Mouse (Mus musculus) heart, embryonic 12.5 days (tissue): Measurements from ENCODE around the gene Tmem176a. TPM values are rescaled to one million over a fixed set of nuclear protein-coding genes. Genes with fewer than 3 reads are reported as not detected.

Experiments used
- ATAC-seq: fragments of 200-750 bp; cut with Nextera tagmentation; 2 replicates; pipeline ENCODE4 v1.8.0; 2017; ENCODE audit warnings: moderate TSS enrichment, moderate library complexity; ENCODE audit not compliant: insufficient number of reproducible peaks, low FRiP score
- H3K27ac ChIP-seq: fragments of 300-500 bp; sonication (generic); 2 replicates; pipeline ENCODE4 v1.5.1; 2016; ENCODE audit warnings: mild to moderate bottlenecking, moderate library complexity; ENCODE audit not compliant: poor library complexity, severe bottlenecking
- H3K27me3 ChIP-seq: fragments of 300-500 bp; sonication (generic); replicated peaks from 2 replicates; pipeline ENCODE4 v1.6.1; 2016; ENCODE audit warnings: mild to moderate bottlenecking, moderate library complexity
- H3K36me3 ChIP-seq: fragments of 300-500 bp; sonication (generic); 2 replicates; pipeline ENCODE4 v1.6.1; 2016; ENCODE audit warnings: mild to moderate bottlenecking, moderate library complexity
- H3K4me1 ChIP-seq: fragments of 300-500 bp; sonication (generic); replicated peaks from 2 replicates; pipeline ENCODE4 v1.6.1; 2016; ENCODE audit warnings: mild to moderate bottlenecking
- H3K4me2 ChIP-seq: fragments of 300-500 bp; sonication (generic); 2 replicates; pipeline ENCODE4 v1.6.1; 2016; ENCODE audit warnings: mild to moderate bottlenecking, moderate library complexity
- H3K4me3 ChIP-seq: fragments of 300-500 bp; sonication (generic); 2 replicates; pipeline ENCODE4 v1.5.1; 2016; ENCODE audit warnings: mild to moderate bottlenecking
- H3K9ac ChIP-seq: fragments of 300-500 bp; sonication (generic); 2 replicates; pipeline ENCODE4 v1.6.1; 2016; ENCODE audit warnings: mild to moderate bottlenecking, moderate library complexity
- H3K9me3 ChIP-seq: fragments of 300-500 bp; sonication (generic); replicated peaks from 2 replicates; pipeline ENCODE4 v1.6.1; 2016; ENCODE audit warnings: mild to moderate bottlenecking, moderate library complexity
- WGBS: fragments of 180-500 bp; shearing (Covaris S2); methylation state at CpG from one replicate; pipeline ENCODE4 v1.1.7; 2016; 5-methylcytosine and 5-hydroxymethylcytosine counted together
- polyA plus RNA-seq: library from polyadenylated mRNA; unstranded; fragments of >200 nt; fragmentation: Nextera tagmentation; extraction: Ambion mirVana; gene quantifications from 2 replicates; pipeline ENCODE4 v1.2.1, GENCODE M21; 2016

The Tmem176a gene
- polyA plus RNA-seq, 1 experiment from 2014 or later: 80.3 TPM

- no peaks in the 10 kb centered on the region for H3K9me3 ChIP-seq
- H3K4me3 ChIP-seq: no peak overlapping the region
- no peak overlapping the region for H3K27ac ChIP-seq
- peaks cover 9% of the 10 kb centered on the region for H3K4me1 ChIP-seq
- no peak overlapping the region for H3K9ac ChIP-seq
- H3K36me3 ChIP-seq: peaks cover 29% of the 10 kb centered on the region
- no peaks in the 10 kb centered on the region for H3K27me3 ChIP-seq
- no peak for ATAC-seq
- no peak overlapping the region for H3K4me2 ChIP-seq
Measured at GRCm38 (mm10) chr6:48829651-48830050, 11.1 kb upstream of the Tmem176a start.

DNA sequence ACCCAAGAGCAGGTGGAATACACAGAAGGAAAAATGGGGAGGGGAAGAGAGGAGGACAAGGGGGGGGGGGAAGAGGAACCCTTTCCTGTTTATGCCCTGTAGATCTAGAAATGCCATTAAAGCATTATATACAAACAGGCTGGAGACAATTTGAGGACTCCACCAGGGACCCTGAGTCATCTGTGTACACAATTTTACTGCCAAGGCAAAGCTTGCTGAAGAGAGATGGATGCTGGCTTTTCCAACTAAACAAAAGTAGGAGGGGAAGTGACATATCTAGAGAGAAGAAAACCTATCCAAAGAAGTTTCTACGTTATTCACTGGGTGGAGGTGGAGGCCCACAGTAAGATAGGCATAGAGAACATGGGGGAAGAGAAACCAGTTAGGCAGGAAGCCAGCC, 10.5 kb upstream of the Tmem176a start:
- Histone ChIP-seq H3K4me2 (no peak overlapping the region), H3K27me3 (no peaks in the 10 kb centered on the region), H3K4me1 (peaks cover 9% of the 10 kb centered on the region), H3K9ac (no peak overlapping the region), H3K36me3 (peaks cover 35% of the 10 kb centered on the region), H3K27ac (no peak overlapping the region), H3K9me3 (no peaks in the 10 kb centered on the region), H3K4me3 (no peak overlapping the region)
- WGBS: 30% methylated on average over 1 of the region's 1 CpGs
- ATAC-seq: no peak

DNA sequence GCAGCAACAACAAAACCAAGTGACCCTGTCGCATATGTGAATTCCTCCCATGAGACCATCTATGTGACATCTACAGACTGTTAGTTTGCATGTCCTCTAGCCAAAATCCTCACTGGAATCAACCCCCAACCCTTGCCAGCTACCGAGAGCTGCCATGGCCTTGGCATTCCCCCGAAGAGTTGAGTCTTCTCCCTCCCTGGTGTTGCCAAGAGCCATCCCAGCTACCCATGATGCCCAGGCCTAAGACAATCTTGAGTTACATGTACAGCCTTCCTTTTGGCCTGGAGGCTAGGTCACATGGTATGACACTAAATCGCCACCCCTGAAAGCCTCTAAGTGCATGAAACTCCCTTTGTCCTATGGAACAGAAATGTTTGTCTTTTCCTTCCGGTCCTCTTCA, 9.6 kb upstream of the Tmem176a start:
- Histone ChIP-seq H3K4me2 (no peak overlapping the region), H3K36me3 (peaks cover 44% of the 10 kb centered on the region), H3K9ac (no peak overlapping the region), H3K27ac (no peak overlapping the region), H3K27me3 (no peaks in the 10 kb centered on the region), H3K9me3 (no peaks in the 10 kb centered on the region), H3K4me3 (no peak overlapping the region), H3K4me1 (peaks cover 9% of the 10 kb centered on the region)
- no peak for ATAC-seq
- WGBS: 86% methylated on average over 5 of the region's 5 CpGs

DNA sequence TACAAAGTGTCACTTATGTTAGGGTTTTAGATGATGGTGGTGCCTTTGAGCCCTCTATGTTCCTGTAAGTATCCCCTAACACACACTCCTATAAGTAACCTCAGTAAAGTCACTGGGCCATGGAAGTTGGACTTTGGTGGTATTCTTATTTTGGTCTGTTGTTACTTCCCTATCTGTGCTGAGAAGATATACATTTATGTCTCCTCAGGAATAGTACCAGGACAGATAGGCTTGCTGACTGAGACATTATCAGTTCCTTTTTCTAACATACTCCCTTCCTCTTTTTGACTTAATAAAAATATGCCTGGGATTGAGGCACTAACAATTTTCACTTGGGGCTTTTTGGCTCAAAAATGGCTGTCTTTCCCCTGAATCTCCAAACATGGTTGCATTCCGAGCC, 8.3 kb upstream of the Tmem176a start:
- H3K27ac ChIP-seq: no peak overlapping the region
- peaks cover 9% of the 10 kb centered on the region for H3K4me1 ChIP-seq
- H3K36me3 ChIP-seq: peaks cover 56% of the 10 kb centered on the region
- H3K9me3 ChIP-seq: no peaks in the 10 kb centered on the region
- no peak overlapping the region for H3K4me3 ChIP-seq
- no peak overlapping the region for H3K4me2 ChIP-seq
- no peak for ATAC-seq
- WGBS: 81% methylated on average over 1 of the region's 1 CpGs
- no peak overlapping the region for H3K9ac ChIP-seq
- H3K27me3 ChIP-seq: no peaks in the 10 kb centered on the region

GRCm38 (mm10) chr6:48833515-48833914, 7.2 kb upstream of the Tmem176a start:
- peaks cover 15% of the 10 kb centered on the region for H3K4me1 ChIP-seq
- H3K27me3 ChIP-seq: no peaks in the 10 kb centered on the region
- H3K27ac ChIP-seq: no peak overlapping the region
- no peak overlapping the region for H3K4me2 ChIP-seq
- WGBS: 94% methylated on average over 4 of the region's 4 CpGs
- ATAC-seq: no peak
- H3K4me3 ChIP-seq: no peak overlapping the region
- no peaks in the 10 kb centered on the region for H3K9me3 ChIP-seq
- H3K9ac ChIP-seq: no peak overlapping the region
- H3K36me3 ChIP-seq: peaks cover 67% of the 10 kb centered on the region

DNA sequence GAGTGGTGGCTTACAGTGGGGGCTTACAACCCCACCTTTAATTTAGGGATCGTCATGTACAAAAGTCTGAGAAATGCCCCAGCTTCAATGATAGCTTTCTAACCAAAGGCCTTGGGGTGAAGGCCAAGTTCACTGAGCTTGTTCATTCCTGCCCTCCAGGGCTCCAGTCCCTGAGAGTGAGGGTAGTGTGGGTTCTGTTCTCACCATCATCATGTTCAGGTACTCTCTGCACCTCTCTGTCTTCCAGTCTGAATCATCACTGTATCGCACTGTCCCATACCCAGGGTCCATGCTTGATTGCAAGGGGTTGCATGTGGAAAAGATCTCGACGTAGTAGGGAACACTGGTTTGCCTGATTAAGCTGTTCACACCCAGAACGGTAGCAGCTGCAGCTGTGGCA, 5.5 kb upstream of the Tmem176a start:
- WGBS: 74% methylated on average over 5 of the region's 5 CpGs
- no peak overlapping the region for H3K9ac ChIP-seq
- no peak overlapping the region for H3K4me3 ChIP-seq
- H3K4me2 ChIP-seq: no peak overlapping the region
- ATAC-seq: no peak
- H3K9me3 ChIP-seq: no peaks in the 10 kb centered on the region
- no peaks in the 10 kb centered on the region for H3K27me3 ChIP-seq
- peaks cover 69% of the 10 kb centered on the region for H3K36me3 ChIP-seq
- no peak overlapping the region for H3K27ac ChIP-seq
- peaks cover 22% of the 10 kb centered on the region for H3K4me1 ChIP-seq

GRCm38 (mm10) chr6:48836146-48836545, 4.6 kb upstream of the Tmem176a start:
- H3K4me1 ChIP-seq: peaks cover 24% of the 10 kb centered on the region
- whole genome bisulfite sequencing: 83% methylated on average over 5 of the region's 5 CpGs
- H3K9ac ChIP-seq: no peak overlapping the region
- ATAC-seq: no peak
- H3K4me2 ChIP-seq: no peak overlapping the region
- H3K4me3 ChIP-seq: no peak overlapping the region
- H3K27ac ChIP-seq: no peak overlapping the region
- no peaks in the 10 kb centered on the region for H3K9me3 ChIP-seq
- no peaks in the 10 kb centered on the region for H3K27me3 ChIP-seq
- peaks cover 69% of the 10 kb centered on the region for H3K36me3 ChIP-seq

GRCm38 (mm10) chr6:48837516-48837915, 3.2 kb upstream of the Tmem176a start:
- Histone ChIP-seq H3K9ac (no peak overlapping the region), H3K4me1 (peaks cover 36% of the 10 kb centered on the region), H3K36me3 (peaks cover 63% of the 10 kb centered on the region), H3K4me2 (no peak overlapping the region), H3K27me3 (no peaks in the 10 kb centered on the region), H3K9me3 (no peaks in the 10 kb centered on the region), H3K27ac (no peak overlapping the region), H3K4me3 (no peak overlapping the region)
- ATAC-seq: no peak
- WGBS: 78% methylated on average over 7 of the region's 7 CpGs

GRCm38 (mm10) chr6:48838321-48839080, 2.2 kb upstream of the Tmem176a start:
- peak overlapping the region; percentile 80 for H3K4me2 ChIP-seq
- H3K36me3 ChIP-seq: peaks cover 62% of the 10 kb centered on the region
- 0 out of 2 replicates have a peak overlapping the region, but pooled peaks have one; percentile 3 for H3K4me3 ChIP-seq

DNA sequence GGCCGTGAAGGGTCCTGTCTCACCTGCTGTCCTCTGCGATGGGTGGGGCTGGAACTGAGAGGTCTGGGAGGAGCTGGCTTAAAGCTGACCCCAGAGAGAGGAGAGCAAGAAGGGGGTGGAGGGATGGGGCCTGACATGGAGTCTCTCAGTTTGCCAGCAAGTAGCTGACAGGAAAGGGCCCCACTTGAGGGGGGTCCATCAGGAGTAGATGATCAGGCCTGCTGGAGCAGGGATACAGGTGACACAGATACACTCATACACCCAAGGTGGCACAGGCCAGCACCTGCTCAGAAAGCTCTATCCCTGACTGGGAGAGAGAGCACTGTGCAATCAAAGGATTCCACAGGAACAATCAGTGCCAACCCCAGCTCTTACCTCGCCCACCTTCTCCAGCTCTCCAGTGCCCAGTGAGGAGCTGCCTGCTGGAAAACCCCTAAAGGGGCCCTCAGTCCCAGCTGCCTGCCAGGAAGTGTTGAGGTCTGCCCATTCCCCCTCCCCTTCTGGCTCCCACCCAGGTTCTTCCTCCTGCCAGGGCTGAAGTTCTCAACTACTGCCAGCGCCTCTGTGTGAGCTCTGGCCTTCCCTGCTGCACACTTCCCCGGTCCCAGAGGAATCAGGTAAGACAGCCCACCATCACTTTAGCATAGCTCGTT, 380 bp downstream of the Tmem176a start, which contains the start of gene Tmem176b:
Tmem176b (minus strand) TSS at position 524 of the 653 bp plus-strand sequence.
- 3% methylated on average over 6 of the region's 6 CpGs for WGBS
- Histone ChIP-seq H3K36me3 (peaks cover 55% of the 10 kb centered on the region), H3K9me3 (no peaks in the 10 kb centered on the region), H3K27ac (peak within 1 kb of the TSS; percentile 94), H3K4me2 (peak within 1 kb of the TSS; percentile 80), H3K27me3 (no peaks in the 10 kb centered on the region), H3K9ac (peak within 1 kb of the TSS; percentile 80), H3K4me1 (peaks cover 39% of the 10 kb centered on the region), H3K4me3 (peak within 1 kb of the TSS; percentile 60)
- ATAC-seq: peak; percentile 92

More at GRCm38 (mm10) chr6:48838321-48839080, 2.2 kb upstream of the Tmem176a start:
- WGBS: 68% methylated on average over 6 of the region's 6 CpGs
- Histone ChIP-seq H3K9ac (no peak overlapping the region; the same call in 1 of the 2 replicates), H3K9me3 (no peaks in the 10 kb centered on the region), H3K4me1 (peaks cover 39% of the 10 kb centered on the region), H3K27ac (no peak overlapping the region), H3K27me3 (no peaks in the 10 kb centered on the region)
- no peak for ATAC-seq

DNA sequence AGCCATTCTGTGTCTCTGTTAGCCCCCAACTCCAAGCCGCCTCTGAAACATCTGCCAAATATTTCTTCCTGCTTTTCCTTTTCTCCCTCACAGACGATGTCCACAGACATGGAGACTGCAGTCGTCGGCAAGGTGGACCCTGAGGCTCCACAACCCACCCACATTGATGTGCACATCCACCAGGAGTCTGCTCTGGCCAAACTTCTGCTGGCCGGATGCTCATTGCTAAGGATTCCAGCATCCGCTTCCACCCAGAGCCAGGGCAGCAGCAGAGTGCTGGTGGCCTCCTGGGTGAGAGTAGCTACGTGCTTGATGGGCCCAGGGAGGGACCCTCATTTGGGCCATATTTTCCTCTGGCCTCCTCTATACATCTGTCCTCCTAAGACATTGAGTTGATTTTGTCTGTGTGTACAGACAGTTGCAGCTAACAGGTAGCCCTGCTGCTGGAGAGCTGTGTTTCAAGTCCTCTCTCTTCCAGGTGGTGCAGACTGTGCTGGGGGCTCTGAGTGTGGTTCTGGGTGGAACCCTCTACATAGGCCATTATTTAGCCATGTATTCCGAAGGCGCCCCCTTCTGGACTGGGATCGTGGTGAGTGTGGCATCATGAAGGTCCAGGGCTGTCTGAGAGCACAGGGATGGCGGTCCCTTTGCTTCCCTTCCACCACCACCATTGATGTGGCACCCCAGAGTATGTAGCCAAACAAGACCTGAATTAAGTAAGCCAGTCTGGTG, 1.6 kb downstream of the Tmem176a start:
- Histone ChIP-seq H3K36me3 (peaks cover 43% of the 10 kb centered on the region), H3K4me1 (peaks cover 39% of the 10 kb centered on the region), H3K27ac (peak overlapping the region; percentile 86), H3K4me2 (peak overlapping the region; percentile 80), H3K27me3 (no peaks in the 10 kb centered on the region), H3K9ac (peak overlapping the region; percentile 80), H3K4me3 (peak overlapping the region; percentile 60), H3K9me3 (no peaks in the 10 kb centered on the region)
- 59% methylated on average over 11 of the region's 11 CpGs for WGBS
- ATAC-seq: no peak
